Mouse (Mus musculus) midbrain, embryonic 16.5 days (tissue): ENCODE measurements around the gene Fam90a1a. TPM values are rescaled to one million over a fixed set of nuclear protein-coding genes. Genes with fewer than 3 reads are reported as not detected.

ENCODE experiments used
- ATAC-seq: fragments of 200-750 bp; cut with Nextera tagmentation; 2 replicates; pipeline ENCODE4 v1.8.0; 2017; ENCODE audit warnings: moderate TSS enrichment
- H3K27ac ChIP-seq: fragments of 300-500 bp; sonication (generic); 2 replicates; pipeline ENCODE4 v1.5.1; 2014; ENCODE audit warnings: mild to moderate bottlenecking, low read length, mixed read lengths
- H3K27me3 ChIP-seq: fragments of 300-500 bp; sonication (generic); 2 replicates; pipeline ENCODE4 v1.6.1; 2014; ENCODE audit warnings: low read depth, low read length, mixed read lengths; ENCODE audit not compliant: control insufficient read depth, insufficient read depth
- H3K36me3 ChIP-seq: fragments of 300-500 bp; sonication (generic); 2 replicates; pipeline ENCODE4 v1.6.1; 2014; ENCODE audit warnings: mild to moderate bottlenecking, low read length, moderate library complexity, mixed read lengths; ENCODE audit not compliant: control insufficient read depth, insufficient read depth
- H3K4me1 ChIP-seq: fragments of 300-500 bp; sonication (generic); 2 replicates; pipeline ENCODE4 v1.6.1; 2014; ENCODE audit warnings: mild to moderate bottlenecking, low read length, mixed read lengths; ENCODE audit not compliant: control insufficient read depth, insufficient read depth
- H3K4me2 ChIP-seq: fragments of 300-500 bp; sonication (generic); 2 replicates; pipeline ENCODE4 v1.6.1; 2014; ENCODE audit warnings: mild to moderate bottlenecking, low read length, mixed read lengths
- H3K4me3 ChIP-seq: fragments of 300-500 bp; sonication (generic); 2 replicates; pipeline ENCODE4 v1.5.1; 2014; ENCODE audit warnings: low read depth, mild to moderate bottlenecking, low read length, moderate library complexity, mixed read lengths
- H3K9ac ChIP-seq: fragments of 300-500 bp; sonication (generic); 2 replicates; pipeline ENCODE4 v1.6.1; 2014; ENCODE audit warnings: low read depth, low read length, mixed read lengths
- H3K9me3 ChIP-seq: fragments of 300-500 bp; sonication (generic); replicated peaks from 2 replicates; pipeline ENCODE4 v1.6.1; 2014; ENCODE audit warnings: mild to moderate bottlenecking, low read length, mixed read lengths; ENCODE audit not compliant: control insufficient read depth, poor library complexity, severe bottlenecking
- WGBS: fragments of 180-500 bp; shearing (Covaris S2); extraction: QIAGEN DNeasy Blood & Tissue Kit; methylation state at CpG from one replicate; pipeline ENCODE4 v1.1.7; 2014; 5-methylcytosine and 5-hydroxymethylcytosine counted together
- polyA plus RNA-seq: library from polyadenylated mRNA; unstranded; fragments of >200 nt; fragmentation: Nextera tagmentation; extraction: Ambion mirVana; gene quantifications from 2 replicates; pipeline ENCODE4 v1.2.1, GENCODE M21; 2015

The Fam90a1a gene
- polyA plus RNA-seq, 1 experiment from 2014 or later, result not detected

DNA sequence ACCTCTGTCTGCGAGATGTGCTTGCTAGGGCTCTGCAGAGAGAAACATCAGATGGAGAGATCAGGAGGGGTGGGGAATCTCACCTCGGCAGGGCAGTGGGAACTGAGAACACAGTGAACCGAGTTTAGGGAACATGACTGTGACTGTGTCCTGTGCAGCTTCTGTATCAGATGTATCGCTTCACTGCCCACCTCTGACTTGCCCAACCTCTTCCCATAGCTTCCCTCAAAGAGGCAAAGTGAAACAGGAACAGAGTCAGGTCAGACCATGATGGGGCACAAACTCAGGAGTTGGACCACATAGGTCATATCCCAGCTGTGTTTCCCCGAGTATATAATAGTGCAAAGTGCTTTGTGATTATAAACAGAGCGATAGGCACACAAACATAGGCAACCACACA lies 47.9 kb downstream of the Fam90a1a start:
- Histone ChIP-seq H3K36me3 (no peaks in the 10 kb centered on the region), H3K4me3 (no peak overlapping the region), H3K9ac (no peak overlapping the region), H3K9me3 (no peaks in the 10 kb centered on the region), H3K4me1 (no peaks in the 10 kb centered on the region), H3K27ac (no peak overlapping the region), H3K27me3 (no peaks in the 10 kb centered on the region), H3K4me2 (no peak overlapping the region)
- WGBS, result 84% methylated on average over 6 of the region's 6 CpGs
- ATAC-seq, result no peak

DNA sequence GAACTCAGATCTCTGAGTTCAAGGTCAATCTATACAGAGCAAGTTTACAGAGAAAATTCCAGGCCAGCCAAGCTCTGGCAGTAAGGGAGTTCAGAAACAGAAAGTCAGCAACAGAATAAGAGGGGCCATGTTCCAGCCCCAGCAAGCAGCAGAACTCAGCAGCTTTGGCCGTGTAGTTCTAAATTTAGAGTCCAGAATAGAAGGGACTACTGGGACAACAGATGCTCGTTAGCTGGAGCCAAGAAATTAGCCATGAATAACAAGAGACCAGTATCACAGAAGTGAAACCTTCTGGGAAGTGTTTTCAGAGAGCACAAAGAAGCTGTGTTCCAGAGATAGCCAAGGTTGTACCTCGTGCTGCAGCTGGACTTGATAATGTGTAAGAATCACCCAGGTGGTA lies 50.9 kb downstream of the Fam90a1a start:
- Histone ChIP-seq H3K4me1 (no peaks in the 10 kb centered on the region), H3K27ac (no peak overlapping the region), H3K36me3 (no peaks in the 10 kb centered on the region), H3K4me3 (no peak overlapping the region), H3K9me3 (no peaks in the 10 kb centered on the region), H3K27me3 (no peaks in the 10 kb centered on the region), H3K9ac (no peak overlapping the region), H3K4me2 (no peak overlapping the region)
- no peak for ATAC-seq
- 69% methylated on average over 3 of the region's 3 CpGs for WGBS

DNA sequence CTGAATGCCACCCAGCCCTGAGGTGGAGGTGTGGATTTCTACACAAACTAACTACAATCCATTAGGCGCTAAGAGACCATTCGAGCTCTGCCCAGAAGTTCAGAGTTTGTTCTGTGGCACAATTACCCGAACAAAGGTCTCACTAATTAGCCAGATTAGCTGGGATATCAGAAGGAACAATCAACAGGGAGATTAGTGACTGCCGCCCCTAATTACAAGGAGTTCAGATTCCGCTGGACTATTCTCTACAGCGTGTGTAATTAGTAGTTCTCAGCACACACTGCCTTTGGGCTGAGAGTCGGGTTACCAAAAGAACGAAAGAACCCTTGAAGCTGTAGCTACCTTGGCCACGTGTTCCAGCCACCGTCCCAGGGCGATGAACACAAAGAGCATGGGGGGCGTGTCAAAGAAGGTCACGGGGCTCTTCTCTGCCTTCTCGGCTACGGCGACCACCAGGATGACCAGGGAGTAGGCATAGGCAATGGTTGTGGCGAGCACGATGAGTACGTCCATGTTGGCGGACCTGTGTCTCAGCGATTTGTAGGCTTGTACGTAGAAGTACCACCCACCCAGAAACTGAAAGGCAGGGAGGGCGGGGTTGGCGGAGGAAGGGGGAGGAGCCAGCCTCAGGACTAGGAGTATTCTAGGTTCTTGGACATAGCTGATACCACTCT lies 54.7 kb downstream of the Fam90a1a start:
- peak; percentile 53; the same call in 1 of the 2 replicates for ATAC-seq
- Histone ChIP-seq H3K36me3 (no peaks in the 10 kb centered on the region), H3K4me2 (no peak overlapping the region), H3K9me3 (no peaks in the 10 kb centered on the region), H3K4me1 (no peaks in the 10 kb centered on the region), H3K9ac (no peak overlapping the region), H3K4me3 (no peak overlapping the region), H3K27me3 (no peaks in the 10 kb centered on the region), H3K27ac (no peak overlapping the region)
- 64% methylated on average over 24 of the region's 24 CpGs for WGBS

Other genes starting within 250 kb of the Fam90a1a start
- not detected in 2 replicates for gene Defa24, start 224.2 kb upstream of the Fam90a1a start, polyA plus RNA-seq
- not detected in 2 replicates for gene Defb50, start 135.2 kb upstream of the Fam90a1a start, polyA plus RNA-seq
- not detected in 2 replicates for gene Defb2, start 118.8 kb upstream of the Fam90a1a start, polyA plus RNA-seq
- not detected in 2 replicates for gene Defb10, start 99.8 kb upstream of the Fam90a1a start, polyA plus RNA-seq
- gene Defb9, start 73.3 kb upstream of the Fam90a1a start, polyA plus RNA-seq, result not detected in 2 replicates
- 5.6 and 10.9 TPM in 2 replicates for gene Defb11, start 52.3 kb upstream of the Fam90a1a start, polyA plus RNA-seq
- not detected in 2 replicates for gene Defb15, start 26.0 kb upstream of the Fam90a1a start, polyA plus RNA-seq
- gene Defb35, start 20.4 kb upstream of the Fam90a1a start, polyA plus RNA-seq, result not detected in 2 replicates
- not detected in 2 replicates for gene Defb13, start 12.0 kb upstream of the Fam90a1a start, polyA plus RNA-seq
- gene Ccdc70, start 11.1 kb downstream of the Fam90a1a start, polyA plus RNA-seq, result not detected in 2 replicates
- gene Atp7b, start 101.6 kb downstream of the Fam90a1a start, polyA plus RNA-seq, result 1.5 and 1.6 TPM in 2 replicates
- gene Alg11, start 102.0 kb downstream of the Fam90a1a start, polyA plus RNA-seq, result 44.5 and 49.6 TPM in 2 replicates
- gene Nek5, start 166.3 kb downstream of the Fam90a1a start, polyA plus RNA-seq, result 1.0 and 1.3 TPM in 2 replicates
- 6.1 and 9.1 TPM in 2 replicates for gene Nek3, start 207.7 kb downstream of the Fam90a1a start, polyA plus RNA-seq
- gene Ckap2, start 227.1 kb downstream of the Fam90a1a start, polyA plus RNA-seq, result 6.6 and 8.4 TPM in 2 replicates
- gene Vps36, start 234.1 kb downstream of the Fam90a1a start, polyA plus RNA-seq, result 41.6 and 44.2 TPM in 2 replicates